Mouse (Mus musculus) R1 (cell line): ENCODE measurements around the gene Oxsm.

Experiments
- DNase-seq: peaks from one replicate; pipeline ENCODE4 v3.0.0-alpha.2; 2018; ENCODE audit warnings: low read depth, low spot score

Oxsm gene

DNA sequence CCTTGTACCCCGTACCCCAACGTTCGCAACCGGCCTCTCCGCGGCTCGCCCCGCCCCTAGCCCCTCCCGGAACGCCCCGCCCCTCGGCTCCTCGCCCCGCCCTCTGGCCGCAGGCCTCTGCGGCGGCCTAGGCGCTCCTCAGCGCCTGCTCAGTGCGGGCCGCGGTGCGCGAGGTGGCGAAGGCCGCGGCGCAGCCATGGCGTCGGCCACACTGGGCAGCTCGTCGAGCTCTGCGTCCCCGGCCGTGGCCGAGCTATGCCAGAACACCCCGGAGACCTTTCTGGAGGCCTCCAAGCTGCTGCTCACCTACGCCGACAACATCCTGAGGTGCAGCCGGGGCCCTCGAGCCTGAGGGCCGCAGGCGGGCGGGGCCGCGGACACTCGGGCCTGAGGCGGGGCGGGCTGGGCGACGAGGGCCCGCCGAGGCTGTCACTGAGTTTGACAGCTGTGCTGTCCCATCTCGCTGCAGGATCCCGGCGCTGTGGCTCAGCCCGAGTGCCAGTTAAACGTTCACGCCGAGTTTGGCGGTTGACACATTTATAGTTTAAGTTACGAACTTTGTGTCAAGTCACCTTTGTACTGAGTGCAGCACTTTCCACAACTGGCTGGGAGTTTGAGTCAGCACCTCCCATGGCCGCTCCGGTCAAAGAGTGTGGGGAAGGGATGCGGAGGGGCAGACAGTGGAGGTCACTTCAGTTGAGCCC, at the start of gene Oxsm, which contains the start of gene Ngly1:
TSS of gene Oxsm (minus strand) at position 638 of the 704 bp plus-strand sequence.
TSS of gene Ngly1 (plus strand) at position 110 of the 704 bp plus-strand sequence.
- peak; percentile 71 for DNase-seq

DNA sequence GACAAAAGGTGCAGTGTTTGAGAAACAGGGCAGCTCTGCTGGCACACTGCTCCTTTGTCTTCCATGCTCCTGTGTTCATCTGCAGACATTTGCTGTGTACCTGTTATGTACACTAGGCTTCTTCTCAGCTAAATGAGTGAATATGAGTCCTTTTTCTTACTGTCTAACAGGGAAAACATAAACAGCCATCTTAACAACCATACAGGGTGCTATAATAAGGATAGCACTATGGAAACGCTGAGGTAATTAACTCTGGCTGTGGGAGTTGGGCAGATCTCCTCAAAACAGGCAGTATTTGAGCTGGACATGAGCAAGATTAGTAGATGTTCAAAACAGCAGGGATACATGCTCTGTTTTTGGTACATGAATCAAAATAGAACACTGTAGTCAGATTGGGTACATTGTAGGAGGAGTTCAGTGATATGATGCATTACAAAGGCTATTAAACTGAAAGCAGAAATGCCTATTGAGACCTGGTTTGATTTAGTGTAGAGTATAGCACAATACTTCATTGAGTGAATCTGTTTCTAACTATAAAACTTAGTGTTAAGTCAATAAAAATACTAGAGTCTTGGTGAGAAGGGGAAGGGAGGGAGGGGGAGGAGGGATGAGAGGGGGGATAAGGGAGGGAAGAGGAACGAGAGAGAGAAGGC, 47.3 kb upstream of the Oxsm start:
- no peak for DNase-seq

DNA sequence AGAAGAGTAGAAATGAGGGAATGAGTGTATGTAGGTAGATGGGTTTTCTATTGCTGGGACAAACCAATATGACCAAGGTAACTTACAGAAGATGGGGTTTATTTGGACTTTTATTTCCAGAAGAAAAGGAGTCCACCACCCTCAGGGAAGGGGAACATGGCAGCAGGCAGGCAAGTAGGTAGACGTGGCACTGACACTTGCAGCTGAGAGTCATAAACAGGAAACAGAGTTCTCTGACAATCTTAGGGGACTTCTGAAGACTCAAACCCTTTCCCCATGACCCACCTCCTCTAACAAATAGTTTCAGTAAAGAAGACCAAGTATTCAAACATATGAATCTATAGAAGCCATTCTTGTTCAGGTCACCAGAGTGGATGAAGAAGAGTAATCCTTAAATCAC, 44.3 kb upstream of the Oxsm start:
- DNase-seq, result no peak

DNA sequence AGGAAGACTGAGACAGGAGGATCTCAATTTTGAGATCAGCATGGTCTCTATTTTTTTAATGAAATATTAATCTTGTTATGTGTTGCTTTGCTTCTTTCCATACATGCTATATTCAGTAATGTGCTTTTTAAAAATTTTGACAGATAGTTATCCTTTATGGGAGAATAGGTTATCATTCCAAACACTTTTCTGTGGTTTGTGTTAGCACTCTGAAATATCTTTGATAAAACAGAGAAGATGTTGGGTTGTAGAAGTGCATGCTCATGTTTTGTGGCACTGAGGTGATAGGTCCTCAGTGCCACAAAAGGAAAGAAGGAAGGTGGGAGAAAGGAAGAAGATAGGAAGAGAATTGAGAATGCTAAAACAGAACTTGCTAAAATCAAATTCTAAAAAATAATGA, 43.4 kb upstream of the Oxsm start:
- no peak for DNase-seq

DNA sequence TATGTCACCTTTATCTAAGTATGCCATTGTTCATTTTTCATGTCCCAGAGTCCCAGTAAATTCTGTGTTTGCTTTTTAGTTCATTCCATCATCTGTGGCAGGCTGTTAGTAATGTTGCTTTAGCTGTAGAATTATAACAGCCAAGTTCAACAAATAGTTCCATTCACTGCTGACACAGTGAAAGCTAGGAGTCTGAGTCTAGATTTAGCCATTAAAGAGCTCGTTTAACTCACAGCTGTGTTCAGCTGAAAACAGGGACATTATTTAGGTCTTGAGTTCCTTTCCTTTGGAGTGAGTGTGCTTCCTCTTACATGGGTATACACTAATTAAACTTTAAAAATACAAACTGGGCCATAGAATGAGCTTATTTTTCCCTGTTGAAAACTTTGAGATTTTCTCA, 42.8 kb upstream of the Oxsm start:
- DNase-seq, result no peak

- peak; percentile 65 for DNase-seq
Measured at GRCm38 (mm10) chr14:16283966-16284365, 34.4 kb upstream of the Oxsm start.

DNA sequence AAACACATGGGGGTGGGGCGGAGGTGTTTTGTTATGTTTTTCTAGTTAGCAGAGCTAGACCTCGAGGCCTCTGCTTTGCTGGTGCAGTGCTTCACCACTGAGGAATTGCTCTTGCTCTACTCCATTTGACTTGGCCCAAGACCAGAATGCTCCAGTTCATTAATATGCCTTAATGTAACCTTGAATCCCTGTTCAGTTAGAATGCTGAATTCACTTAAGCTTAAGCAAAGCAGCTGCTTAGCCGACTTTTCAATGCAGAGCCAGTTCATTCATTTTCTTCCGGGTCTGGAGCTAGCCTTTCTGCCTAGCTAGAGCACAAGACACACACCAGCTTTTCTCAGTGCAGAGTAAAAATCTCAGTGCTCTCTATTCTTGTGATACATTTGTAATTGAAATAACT, 29.6 kb upstream of the Oxsm start:
- DNase-seq, result no peak

DNA sequence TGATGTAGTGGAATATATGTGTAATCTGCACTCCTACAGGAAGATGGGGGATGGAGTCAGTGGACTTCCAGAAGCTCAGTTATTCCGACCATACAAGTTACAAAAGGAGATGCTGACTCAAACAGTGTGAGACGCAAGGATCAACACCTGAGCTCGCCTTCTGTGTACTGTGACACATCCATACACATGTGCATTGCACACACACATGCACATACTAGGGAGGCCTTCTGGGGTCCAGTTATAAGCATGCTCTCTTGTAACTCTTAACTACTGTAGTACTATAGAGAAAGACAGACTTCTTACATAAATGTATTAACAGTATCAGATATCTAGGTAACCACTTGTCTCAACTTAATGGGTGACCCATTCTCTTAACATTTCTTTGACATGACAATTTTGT, 24.1 kb upstream of the Oxsm start:
- DNase-seq, result no peak

GRCm38 (mm10) chr14:16269776-16270175, 20.2 kb upstream of the Oxsm start:
- no peak for DNase-seq

DNA sequence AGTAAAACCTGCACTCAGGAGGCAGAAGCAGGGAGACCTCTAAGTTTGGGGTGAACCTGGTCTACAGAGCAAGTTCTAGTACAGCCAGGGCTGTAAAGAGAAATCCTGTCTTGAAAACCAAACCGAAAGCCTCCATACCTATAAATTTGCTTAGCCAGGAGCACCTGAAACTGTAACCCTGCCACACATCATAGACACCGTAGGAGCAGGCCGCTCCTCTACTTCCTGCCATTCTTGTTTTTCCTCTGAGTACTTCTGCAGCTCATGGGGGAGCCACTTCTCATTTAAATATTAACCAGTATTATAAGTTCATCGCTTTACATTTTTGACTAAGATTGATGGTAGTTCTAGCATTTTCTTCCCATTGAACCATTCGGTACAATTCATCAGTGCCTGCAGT, 17.4 kb upstream of the Oxsm start:
- no peak for DNase-seq

DNA sequence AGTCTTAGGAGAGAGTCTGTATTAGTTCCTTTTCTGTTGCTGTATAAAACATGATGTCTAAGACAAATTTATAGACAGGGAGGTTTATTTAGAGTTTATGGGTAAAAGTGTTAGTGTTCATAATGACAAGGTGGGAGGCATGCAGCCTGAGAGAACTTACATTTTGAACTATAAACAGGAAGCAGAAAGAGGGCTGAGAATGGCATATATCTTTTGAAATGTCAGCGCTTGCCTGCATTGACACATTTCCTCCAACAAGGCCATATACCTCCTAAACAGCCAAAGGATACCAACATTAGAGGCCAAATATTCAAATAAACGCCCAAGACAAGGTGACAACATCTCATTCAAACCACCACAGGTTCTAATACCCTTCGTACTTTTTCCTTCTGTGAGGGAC, 12.3 kb upstream of the Oxsm start:
- DNase-seq, result no peak

DNA sequence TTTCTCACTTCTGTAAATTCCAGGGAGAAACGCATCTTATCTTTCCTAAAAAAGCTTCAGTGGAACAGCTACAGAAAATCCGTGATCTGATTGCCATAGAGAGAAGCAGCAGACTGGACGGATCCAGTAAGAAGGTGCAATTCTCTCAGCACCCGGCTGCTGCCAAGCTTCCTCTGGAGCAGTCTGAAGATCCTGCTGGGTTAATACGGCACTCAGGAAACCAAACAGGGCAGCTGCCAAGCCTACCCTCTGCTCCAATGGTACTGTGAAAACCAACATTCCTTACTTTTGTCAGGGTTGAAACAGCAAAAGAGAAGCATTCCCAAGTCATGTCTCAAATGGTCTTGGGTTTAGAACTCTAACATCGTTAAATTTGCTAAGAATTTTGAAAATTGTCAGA, 10.9 kb upstream of the Oxsm start:
- no peak for DNase-seq

- DNase-seq, result no peak
Measured at GRCm38 (mm10) chr14:16256209-16256608, 6.6 kb upstream of the Oxsm start.

- DNase-seq, result no peak
Measured at GRCm38 (mm10) chr14:16255745-16256144, 6.1 kb upstream of the Oxsm start.

- no peak for DNase-seq
Measured at GRCm38 (mm10) chr14:16250099-16250498, 491 bp upstream of the Oxsm start.

GRCm38 (mm10) chr14:16248603-16249157, 928 bp downstream of the Oxsm start:
- DNase-seq, result no peak

DNA sequence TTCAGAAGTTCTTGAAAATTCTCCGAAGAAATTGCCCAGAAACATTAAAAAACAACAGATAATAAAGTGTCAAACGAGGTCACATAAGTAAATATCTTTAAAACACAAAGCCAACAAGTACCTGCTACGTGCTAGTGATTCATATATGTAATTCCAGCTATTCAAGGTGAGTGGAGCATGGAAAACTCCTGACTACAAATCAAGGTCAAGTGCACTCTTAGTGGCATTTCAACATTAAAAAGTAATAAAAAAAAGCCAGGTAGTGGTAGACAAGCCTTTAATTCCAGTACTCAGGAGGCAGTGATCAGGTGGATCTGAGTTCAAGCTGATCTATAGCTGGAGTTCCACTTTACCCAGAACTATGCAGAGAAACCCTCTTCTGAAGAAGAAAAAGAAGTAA, 1.5 kb downstream of the Oxsm start:
- DNase-seq, result no peak

DNA sequence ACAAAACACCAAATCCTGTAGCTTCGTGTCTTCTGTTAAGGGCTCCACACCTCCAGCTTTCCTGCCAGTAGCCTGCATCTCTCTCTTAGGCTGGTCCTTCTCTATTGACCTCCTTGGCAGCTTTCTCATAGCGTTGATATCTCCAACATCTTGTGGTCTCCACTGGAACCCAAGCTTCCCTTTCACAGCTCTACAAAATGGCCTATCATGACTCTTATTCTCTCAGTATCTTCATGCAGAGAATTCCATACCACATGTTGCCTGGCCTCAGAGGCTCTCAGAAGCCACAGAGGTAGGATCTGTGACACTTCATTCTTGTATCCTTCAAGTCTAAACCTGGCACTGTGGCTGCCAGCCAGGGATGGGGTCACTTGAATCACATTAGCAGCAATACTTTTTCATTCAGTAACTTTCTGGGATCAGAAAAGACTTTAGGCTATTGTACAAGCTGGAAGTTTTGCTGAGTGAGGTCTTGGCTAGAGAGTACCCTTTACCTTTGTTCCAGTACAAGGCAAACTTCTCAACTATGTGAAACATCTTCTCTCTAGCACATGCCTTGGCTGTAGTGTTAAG, 3.2 kb downstream of the Oxsm start:
- no peak for DNase-seq

GRCm38 (mm10) chr14:16245127-16245526, 4.5 kb downstream of the Oxsm start:
- DNase-seq, result no peak

DNA sequence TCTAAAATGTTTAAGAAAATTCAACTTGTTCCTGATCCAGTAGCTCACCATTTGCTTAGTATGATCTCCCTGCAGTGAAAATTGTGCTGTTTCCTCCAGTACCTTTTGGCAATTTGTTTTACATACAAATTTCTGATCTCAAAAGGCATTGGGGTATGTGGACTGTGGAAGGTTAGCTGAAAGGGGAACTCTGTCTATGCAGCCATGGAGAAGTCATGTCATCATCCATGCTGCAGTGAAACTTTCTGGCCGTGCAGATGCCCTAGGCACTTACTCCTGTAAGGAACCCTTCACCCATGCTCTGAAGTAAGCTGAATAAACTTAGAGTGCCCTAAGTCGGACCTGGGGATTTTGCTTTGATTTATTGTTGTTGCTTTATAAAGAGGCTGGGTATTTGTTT, 5.2 kb downstream of the Oxsm start:
- DNase-seq, result no peak

DNA sequence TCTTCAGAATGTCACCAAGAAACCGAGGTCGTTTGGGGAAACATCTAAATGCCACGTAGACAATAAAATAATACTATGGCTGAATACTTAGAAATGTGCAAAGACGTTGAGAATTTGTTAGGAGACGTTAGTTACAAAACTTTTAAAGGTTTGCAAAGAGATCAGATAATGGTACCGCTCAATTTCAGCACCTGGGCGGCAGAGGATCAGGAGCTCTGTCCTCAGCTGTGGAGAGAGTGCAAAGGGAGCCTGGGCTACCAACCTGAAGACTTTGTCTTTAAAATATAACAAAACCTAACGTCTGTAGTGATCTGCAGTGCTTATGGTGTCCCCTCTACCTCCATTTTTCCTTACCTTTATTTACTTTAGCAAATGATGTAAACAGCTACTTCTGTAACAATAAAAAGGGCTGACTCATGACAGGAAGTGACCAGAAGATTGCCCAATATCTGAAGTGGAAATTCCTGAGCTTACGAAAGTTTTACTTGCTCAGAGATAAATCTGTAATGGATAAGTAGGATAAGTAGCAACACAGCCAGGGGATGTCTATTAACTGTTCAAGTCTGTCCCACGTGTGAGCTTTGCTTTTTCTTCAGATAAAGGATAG, 5.9 kb downstream of the Oxsm start:
- peak; percentile 44 for DNase-seq

GRCm38 (mm10) chr14:16242947-16243602, 6.5 kb downstream of the Oxsm start:
- DNase-seq, result peak; percentile 91
